ENCODE assay signal across 26 mouse cellular contexts in genomic region chr12:83978862-83979261, GRCm38 (mm10). TPM values are rescaled to one million over a fixed set of nuclear protein-coding genes. Genes with fewer than 3 reads are reported as not detected.
DNase-seq lines count a peak whose midpoint lies in the region; ATAC-seq lines count a peak whose summit lies in the region.
"Had no signal": no experiment of that assay in that cellular context is flagged by ENCODE, and none has a peak within 500 bp of the region (broad histone marks: within the 10 kb centered on the region; RNA-seq: fewer than 3 reads in every experiment).

No protein-coding gene starts in this region.

- no peaks in the 10 kb centered on the region for H3K9me3 ChIP-seq in heart, embryonic 10.5 days
- peaks cover 6% of the 10 kb centered on the region for H3K9me3 ChIP-seq in forebrain, embryonic 16.5 days (ENCODE audit: control insufficient read depth, low read length)
- H3K9me3 ChIP-seq: heart, embryonic 15.5 days had no signal

- H3K4me3 ChIP-seq in heart, embryonic 10.5 days = no peak overlapping the region
- H3K4me3 ChIP-seq in forebrain, embryonic 16.5 days (replicated peaks; ENCODE audit: low read length) = no peak overlapping the region
- H3K4me3 ChIP-seq: embryonic facial prominence, embryonic 10.5 days; forebrain, embryonic 13.5 days; gastrocnemius, adult 2 months; heart, embryonic 15.5 days; hindbrain, embryonic 13.5 days had no signal

- H3K4me1 ChIP-seq in heart, embryonic 10.5 days = peaks cover 7% of the 10 kb centered on the region; the same call in 1 of the 2 replicates
- H3K4me1 ChIP-seq in forebrain, embryonic 16.5 days (replicated peaks; ENCODE audit: control insufficient read depth, insufficient read depth, low read length) = no peaks in the 10 kb centered on the region
- H3K4me1 ChIP-seq: embryonic facial prominence, embryonic 10.5 days; forebrain, embryonic 13.5 days; hindbrain, embryonic 13.5 days had no signal

- no peak overlapping the region for H3K27ac ChIP-seq in heart, embryonic 10.5 days
- H3K27ac ChIP-seq in forebrain, embryonic 16.5 days (ENCODE audit: low read length) = no peak overlapping the region
- H3K27ac ChIP-seq: embryonic facial prominence, embryonic 10.5 days; forebrain, embryonic 13.5 days; gastrocnemius, adult 2 months; heart, embryonic 15.5 days; hindbrain, embryonic 13.5 days; hindbrain, postnatal 0 days had no signal

- H3K9ac ChIP-seq in forebrain, embryonic 16.5 days (replicated peaks; ENCODE audit: low read depth, low read length) = no peak overlapping the region
- H3K9ac ChIP-seq: forebrain, embryonic 13.5 days; heart, embryonic 15.5 days; hindbrain, embryonic 13.5 days had no signal

- no peak for DNase-seq in cerebellum, postnatal 4 days (ENCODE audit: low spot score in 2 of 2)
- peak; percentile 83 for DNase-seq in cerebellum, adult 11-12 months
- peak; percentile 83 for DNase-seq in cerebellum, adult 9-10 months
- peak; percentile 77 to 81 for DNase-seq in cerebellum, postnatal 25 days
- DNase-seq in layer of hippocampus, adult 8-10 months (ENCODE audit: low spot score in 2 of 2) = no peak
- no peak for DNase-seq in heart, embryonic 10.5 days (ENCODE audit: low spot score)
- DNase-seq: adrenal gland, postnatal 10 days; B cell, adult 2 months; gastrocnemius, adult 2 months; gastrocnemius, postnatal 25 days; heart, postnatal 14 days; kidney, adult 11 months had no signal

- ATAC-seq in cerebellum, adult (ENCODE audit: insufficient number of reproducible peaks, low FRiP score, low TSS enrichment) = peak; percentile 84; the same call in 1 of the 2 replicates
- no peak for ATAC-seq in forebrain, embryonic 16.5 days
- ATAC-seq: CD4-positive, CD25-positive, alpha-beta regulatory T cell, adult 4 months; forebrain, embryonic 13.5 days; hindbrain, postnatal 0 days had no signal

- H3K4me2 ChIP-seq in forebrain, embryonic 16.5 days (ENCODE audit: low read length) = no peak overlapping the region
- H3K4me2 ChIP-seq: forebrain, embryonic 13.5 days; heart, embryonic 11.5 days; heart, embryonic 15.5 days; hindbrain, embryonic 13.5 days had no signal

- no peaks in the 10 kb centered on the region for H3K36me3 ChIP-seq in heart, embryonic 10.5 days
- no peaks in the 10 kb centered on the region for H3K36me3 ChIP-seq in forebrain, embryonic 16.5 days (ENCODE audit: control insufficient read depth, insufficient read depth)
- H3K36me3 ChIP-seq: embryonic facial prominence, embryonic 10.5 days; G1E; heart, embryonic 15.5 days; hindbrain, embryonic 13.5 days had no signal

- 83% methylated on average over 6 of the region's 6 CpGs for WGBS in heart, embryonic 10.5 days
- WGBS in forebrain, embryonic 16.5 days = 90% methylated on average over 6 of the region's 6 CpGs

- H3K27me3 ChIP-seq in heart, embryonic 10.5 days (ENCODE audit: insufficient read depth, poor library complexity, severe bottlenecking) = no peaks in the 10 kb centered on the region; the same call in 1 of the 2 replicates
- no peaks in the 10 kb centered on the region for H3K27me3 ChIP-seq in forebrain, embryonic 16.5 days (replicated peaks; ENCODE audit: control insufficient read depth, insufficient read depth, low read length)
- H3K27me3 ChIP-seq: forebrain, embryonic 13.5 days; heart, embryonic 15.5 days; hindbrain, embryonic 13.5 days had no signal

RNA-seq across cellular contexts. Expression of gene Heatr4, which starts 5.8 kb away (rescaled TPM):
- total RNA-seq in layer of hippocampus, adult 8-10 months (2022) = under 1 TPM in 2 of 4 experiments, not detected in 2; 0.11 to 0.14 TPM
- polyA plus RNA-seq in heart, embryonic 10.5 days (2016; fragmentation: Nextera tagmentation; extraction: Ambion mirVana) = not detected in 2 replicates
- polyA plus RNA-seq in forebrain, embryonic 16.5 days (2015; fragmentation: Nextera tagmentation; extraction: Ambion mirVana) = not detected in 2 replicates
- total RNA-seq: adrenal gland, postnatal 10 days; gastrocnemius, adult 2 months; gastrocnemius, postnatal 25 days; granulocyte monocyte progenitor cell, adult 5-6 weeks; heart, postnatal 14 days; hematopoietic stem cell, adult 5-6 weeks had no signal
- polyA plus RNA-seq: CD4-positive, CD25-positive, alpha-beta regulatory T cell, adult 4 months; embryonic facial prominence, embryonic 10.5 days; embryonic facial prominence, embryonic 14.5 days; G1E; heart, embryonic 11.5 days; heart, embryonic 15.5 days; hindbrain, embryonic 13.5 days; hindbrain, postnatal 0 days; intestine, embryonic 14.5 days had no signal

RNA-seq across cellular contexts. Expression of gene Acot2, which starts 8.8 kb away (rescaled TPM):
- 10 to 100 TPM; 13.3 to 15.7 (median 14.6) TPM for total RNA-seq in layer of hippocampus, adult 8-10 months (2022)
- 23.1 and 35.2 TPM in 2 replicates for polyA plus RNA-seq in heart, embryonic 10.5 days (2016; fragmentation: Nextera tagmentation; extraction: Ambion mirVana)
- polyA plus RNA-seq in forebrain, embryonic 16.5 days (2015; fragmentation: Nextera tagmentation; extraction: Ambion mirVana) = 9.4 and 11.3 TPM in 2 replicates

RNA-seq across cellular contexts. Expression of gene Riox1, which starts 28.5 kb away (rescaled TPM):
- 10 to 100 TPM; 13.9 to 17.7 (median 15.1) TPM for total RNA-seq in layer of hippocampus, adult 8-10 months (2022)
- 12.3 and 19.4 TPM in 2 replicates for polyA plus RNA-seq in heart, embryonic 10.5 days (2016; fragmentation: Nextera tagmentation; extraction: Ambion mirVana)
- polyA plus RNA-seq in forebrain, embryonic 16.5 days (2015; fragmentation: Nextera tagmentation; extraction: Ambion mirVana) = 9.3 and 9.7 TPM in 2 replicates

RNA-seq across cellular contexts. Expression of gene Acot1, which starts 30.4 kb away (rescaled TPM):
- total RNA-seq in layer of hippocampus, adult 8-10 months (2022) = 10 to 100 TPM; 21.5 to 25.1 (median 24.2) TPM
- 15.3 and 23.3 TPM in 2 replicates for polyA plus RNA-seq in heart, embryonic 10.5 days (2016; fragmentation: Nextera tagmentation; extraction: Ambion mirVana)
- polyA plus RNA-seq in forebrain, embryonic 16.5 days (2015; fragmentation: Nextera tagmentation; extraction: Ambion mirVana) = 72.1 and 101 TPM in 2 replicates
- polyA plus RNA-seq: CD4-positive, CD25-positive, alpha-beta regulatory T cell, adult 4 months; G1E had no signal

RNA-seq across cellular contexts. Expression of gene Numb, which starts 57.1 kb away (rescaled TPM):
- total RNA-seq in layer of hippocampus, adult 8-10 months (2022) = 10 to 100 TPM; 37.5 to 52.2 (median 41.4) TPM
- polyA plus RNA-seq in heart, embryonic 10.5 days (2016; fragmentation: Nextera tagmentation; extraction: Ambion mirVana) = 38.8 and 39.1 TPM in 2 replicates
- 16.3 and 19.2 TPM in 2 replicates for polyA plus RNA-seq in forebrain, embryonic 16.5 days (2015; fragmentation: Nextera tagmentation; extraction: Ambion mirVana)

Comparison
In these comparisons a context has a peak if more than half of its experiments do, and no peak if none do; other contexts are left out.
1. DNase-seq: peak in cerebellum, adult 11-12 months (single experiment), cerebellum, adult 9-10 months (single experiment) and cerebellum, postnatal 25 days (2 of 2); none in cerebellum, postnatal 4 days (0 of 2), layer of hippocampus, adult 8-10 months (0 of 2) and heart, embryonic 10.5 days (single experiment).